Mouse (Mus musculus): ENCODE results near the gene Sh3gl3. TPM values are rescaled to one million over a fixed set of nuclear protein-coding genes. Genes with fewer than 3 reads are reported as not detected.

Sh3gl3 gene
- total RNA-seq, 1 experiment = 8.0 TPM

DNA sequence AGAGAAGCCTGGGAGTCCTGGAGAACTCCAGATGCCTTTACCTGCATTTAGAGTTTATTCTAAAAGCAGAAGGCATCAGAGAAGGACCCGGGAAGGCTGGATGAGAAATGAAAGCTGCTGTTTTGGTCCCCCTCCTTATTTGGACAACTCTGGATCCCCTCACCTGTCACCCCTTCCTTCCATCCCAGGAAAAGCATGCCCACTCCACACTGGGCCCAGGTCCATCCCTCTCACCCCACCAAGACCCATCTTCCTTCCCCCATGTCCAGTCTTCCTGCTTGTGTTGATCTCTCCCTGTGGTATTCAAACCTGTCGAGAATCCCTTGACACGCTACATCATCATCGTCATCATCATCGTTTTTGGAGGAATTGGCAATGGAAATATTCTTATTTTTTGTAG, 101.3 kb downstream of the Sh3gl3 start:
- Histone ChIP-seq H3K27ac (ENCODE audit: insufficient read depth, low read depth, low read length, poor library complexity, severe bottlenecking) (no peak overlapping the region), H3K36me3 (ENCODE audit: control insufficient read depth, insufficient read depth, low read length, poor library complexity, severe bottlenecking) (no peaks in the 10 kb centered on the region; the same call in 1 of the 2 replicates), H3K9me3 (ENCODE audit: control insufficient read depth, insufficient read depth, low read depth, low read length) (no peaks in the 10 kb centered on the region), H3K4me3 (ENCODE audit: insufficient read depth in 1 of 2, low read depth in 1 of 2, low read length in 2 of 2, poor library complexity in 1 of 2, severe bottlenecking in 1 of 2) (no peak overlapping the region), H3K9ac (ENCODE audit: insufficient read depth, low read depth, low read length, poor library complexity, severe bottlenecking) (no peak overlapping the region), H3K4me1 (ENCODE audit: control insufficient read depth in 2 of 2, insufficient read depth in 2 of 2, low read length in 2 of 2, poor library complexity in 1 of 2) (peaks cover 0 to 4% of the 10 kb centered on the region in 2 experiments; a peak in 1 of 4 replicates)
- no peak for DNase-seq (ENCODE audit: low read depth, low spot score)
- TF ChIP-seq ZNF384 (IDR thresholded peaks at IDR 0.05; ENCODE audit: low read depth, low read length) = no peak
- TF ChIP-seq ZC3H11A (IDR thresholded peaks at IDR 0.05; ENCODE audit: borderline replicate concordance, low read depth, low read length) = no peak
- TF ChIP-seq HCFC1 (IDR thresholded peaks at IDR 0.05; ENCODE audit: borderline replicate concordance, insufficient read depth, low read length) = no peak
- no peak for TF ChIP-seq CHD2 (IDR thresholded peaks at IDR 0.05; ENCODE audit: low read depth, low read length)
- no peak for TF ChIP-seq MAFK (IDR thresholded peaks at IDR 0.05; ENCODE audit: insufficient read depth, low read depth, low read length)
- in situ Hi-C loops (cut with MboI; ENCODE audit: low sequenced_read_pairs in 2 of 2, unreplicated experiment in 2 of 2) = loop anchor here (5.0 to 10.0 kb wide), 3 partner anchors 153 to 318 kb away; no protein-coding TSS in a partner anchor

DNA sequence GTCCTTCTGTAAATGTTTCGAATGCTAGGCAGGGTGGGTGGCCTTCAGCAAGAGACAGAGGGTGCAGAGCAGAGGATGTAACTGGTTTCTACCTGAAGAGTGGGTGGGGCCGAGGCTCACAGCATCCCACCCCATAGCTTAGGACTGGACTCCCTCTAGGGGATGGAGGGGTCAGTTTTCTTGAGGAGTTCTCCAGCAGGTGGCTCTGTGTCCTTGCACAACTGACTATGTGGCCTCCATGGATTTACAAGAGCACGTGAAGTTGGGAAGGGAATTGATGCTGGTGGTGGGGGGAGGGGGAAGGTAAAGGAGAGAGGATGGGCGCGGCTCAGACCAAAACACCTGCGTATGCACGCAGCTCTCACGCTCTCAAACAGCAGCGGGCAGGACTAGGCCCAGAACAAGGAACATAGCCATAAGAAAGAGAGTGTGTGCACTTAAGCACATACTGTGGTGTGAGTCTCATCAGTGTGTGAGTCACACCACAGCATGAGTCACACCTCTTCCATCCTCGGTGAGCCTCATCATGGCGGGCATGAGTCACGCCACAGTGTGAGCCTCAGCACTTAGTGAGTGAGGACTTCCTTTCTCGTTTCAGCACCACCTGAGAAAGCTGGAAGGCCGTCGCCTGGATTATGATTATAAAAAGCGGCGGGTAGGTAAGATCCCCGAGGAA, 102.0 kb downstream of the Sh3gl3 start:
- no peak for TF ChIP-seq CHD2 (IDR thresholded peaks at IDR 0.05; ENCODE audit: low read depth, low read length)
- TF ChIP-seq MAFK (IDR thresholded peaks at IDR 0.05; ENCODE audit: insufficient read depth, low read depth, low read length) = no peak
- TF ChIP-seq HCFC1 (IDR thresholded peaks at IDR 0.05; ENCODE audit: borderline replicate concordance, insufficient read depth, low read length) = no peak
- no peak for TF ChIP-seq ZNF384 (IDR thresholded peaks at IDR 0.05; ENCODE audit: low read depth, low read length)
- TF ChIP-seq ZC3H11A (IDR thresholded peaks at IDR 0.05; ENCODE audit: borderline replicate concordance, low read depth, low read length) = no peak

DNA sequence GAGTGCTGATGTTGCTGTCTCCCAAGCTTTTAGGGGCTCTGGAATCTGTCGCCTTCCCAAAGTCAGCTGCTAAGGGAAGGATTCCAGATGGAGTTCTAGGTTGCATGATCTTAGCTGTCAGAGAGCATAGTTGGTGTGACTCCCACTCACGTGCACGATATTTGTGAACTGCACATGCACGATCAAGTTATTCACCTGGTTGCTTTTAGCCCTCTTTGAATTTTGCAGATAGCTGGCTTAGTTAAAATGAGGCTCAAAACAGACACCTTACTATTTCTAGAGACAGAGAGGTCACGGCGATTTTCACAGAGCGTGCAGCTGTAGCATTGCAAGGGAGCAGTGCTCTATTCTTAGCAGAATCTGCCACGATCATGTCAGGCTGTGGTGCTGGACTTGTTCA, 108.4 kb downstream of the Sh3gl3 start:
- in situ Hi-C loops (cut with MboI; ENCODE audit: low sequenced_read_pairs in 2 of 2, unreplicated experiment in 2 of 2) = no loop called here
- no peaks in the 10 kb centered on the region for H3K4me1 ChIP-seq (ENCODE audit: control insufficient read depth in 2 of 2, insufficient read depth in 2 of 2, low read length in 2 of 2, poor library complexity in 1 of 2)
- H3K4me3 ChIP-seq (ENCODE audit: insufficient read depth in 1 of 2, low read depth in 1 of 2, low read length in 2 of 2, poor library complexity in 1 of 2, severe bottlenecking in 1 of 2) = no peak overlapping the region
- no peak for DNase-seq (ENCODE audit: low read depth, low spot score)
- no peaks in the 10 kb centered on the region; the same call in 1 of the 2 replicates for H3K36me3 ChIP-seq (ENCODE audit: control insufficient read depth, insufficient read depth, low read length, poor library complexity, severe bottlenecking)
- no peak overlapping the region for H3K9ac ChIP-seq (ENCODE audit: insufficient read depth, low read depth, low read length, poor library complexity, severe bottlenecking)
- no peak overlapping the region for H3K27ac ChIP-seq (ENCODE audit: insufficient read depth, low read depth, low read length, poor library complexity, severe bottlenecking)
- TF ChIP-seq ZC3H11A (IDR thresholded peaks at IDR 0.05; ENCODE audit: borderline replicate concordance, low read depth, low read length) (no peak), HCFC1 (IDR thresholded peaks at IDR 0.05; ENCODE audit: borderline replicate concordance, insufficient read depth, low read length) (no peak), MAFK (IDR thresholded peaks at IDR 0.05; ENCODE audit: insufficient read depth, low read depth, low read length) (no peak)
- no peaks in the 10 kb centered on the region for H3K9me3 ChIP-seq (ENCODE audit: control insufficient read depth, insufficient read depth, low read depth, low read length)

More for the DNA sequence above, 102.0 kb downstream of the Sh3gl3 start:
- Histone ChIP-seq H3K9me3 (ENCODE audit: control insufficient read depth, insufficient read depth, low read depth, low read length) (no peaks in the 10 kb centered on the region), H3K9ac (ENCODE audit: insufficient read depth, low read depth, low read length, poor library complexity, severe bottlenecking) (no peak overlapping the region), H3K4me1 (ENCODE audit: control insufficient read depth in 2 of 2, insufficient read depth in 2 of 2, low read length in 2 of 2, poor library complexity in 1 of 2) (peaks cover 0 to 4% of the 10 kb centered on the region in 2 experiments; a peak in 1 of 4 replicates), H3K4me3 (ENCODE audit: insufficient read depth in 1 of 2, low read depth in 1 of 2, low read length in 2 of 2, poor library complexity in 1 of 2, severe bottlenecking in 1 of 2) (no peak overlapping the region), H3K36me3 (ENCODE audit: control insufficient read depth, insufficient read depth, low read length, poor library complexity, severe bottlenecking) (no peaks in the 10 kb centered on the region; the same call in 1 of the 2 replicates), H3K27ac (ENCODE audit: insufficient read depth, low read depth, low read length, poor library complexity, severe bottlenecking) (no peak overlapping the region)
- in situ Hi-C loops (cut with MboI; ENCODE audit: low sequenced_read_pairs in 2 of 2, unreplicated experiment in 2 of 2) = loop anchor here in 1 of 2 experiments (10.0 kb wide), 1 partner anchor 311 kb away; no protein-coding TSS in a partner anchor
- no peak for DNase-seq (ENCODE audit: low read depth, low spot score)

DNA sequence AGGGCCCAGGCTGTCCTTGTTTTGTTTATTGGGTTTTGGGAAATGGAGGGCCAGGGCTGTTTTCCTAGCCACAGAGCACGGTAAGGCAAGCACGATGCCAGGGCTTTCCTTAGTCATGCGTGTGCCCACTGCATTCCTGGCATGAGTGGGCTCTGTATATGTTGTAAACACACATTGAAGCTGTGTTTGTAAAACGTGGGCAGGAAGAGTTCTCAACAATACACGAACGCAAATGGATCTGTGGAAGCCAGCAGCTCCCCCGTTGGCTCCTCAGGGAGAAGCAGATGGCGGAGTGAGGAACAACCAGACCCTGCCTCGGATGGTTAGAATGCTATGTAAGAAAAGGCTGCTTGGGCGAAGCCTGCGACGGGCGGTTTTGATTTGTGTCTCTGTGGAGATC, 108.8 kb downstream of the Sh3gl3 start:
- Histone ChIP-seq H3K4me3 (ENCODE audit: insufficient read depth in 1 of 2, low read depth in 1 of 2, low read length in 2 of 2, poor library complexity in 1 of 2, severe bottlenecking in 1 of 2) (no peak overlapping the region), H3K27ac (ENCODE audit: insufficient read depth, low read depth, low read length, poor library complexity, severe bottlenecking) (no peak overlapping the region), H3K36me3 (ENCODE audit: control insufficient read depth, insufficient read depth, low read length, poor library complexity, severe bottlenecking) (no peaks in the 10 kb centered on the region; the same call in 1 of the 2 replicates), H3K9me3 (ENCODE audit: control insufficient read depth, insufficient read depth, low read depth, low read length) (no peaks in the 10 kb centered on the region), H3K4me1 (ENCODE audit: control insufficient read depth in 2 of 2, insufficient read depth in 2 of 2, low read length in 2 of 2, poor library complexity in 1 of 2) (no peaks in the 10 kb centered on the region), H3K9ac (ENCODE audit: insufficient read depth, low read depth, low read length, poor library complexity, severe bottlenecking) (no peak overlapping the region)
- no peak for DNase-seq (ENCODE audit: low read depth, low spot score)
- TF ChIP-seq HCFC1 (IDR thresholded peaks at IDR 0.05; ENCODE audit: borderline replicate concordance, insufficient read depth, low read length) = no peak
- no peak for TF ChIP-seq CHD2 (IDR thresholded peaks at IDR 0.05; ENCODE audit: low read depth, low read length)
- TF ChIP-seq ZNF384 (IDR thresholded peaks at IDR 0.05; ENCODE audit: low read depth, low read length) = no peak
- no peak for TF ChIP-seq MAFK (IDR thresholded peaks at IDR 0.05; ENCODE audit: insufficient read depth, low read depth, low read length)
- no peak for TF ChIP-seq ZC3H11A (IDR thresholded peaks at IDR 0.05; ENCODE audit: borderline replicate concordance, low read depth, low read length)
- in situ Hi-C loops (cut with MboI; ENCODE audit: low sequenced_read_pairs in 2 of 2, unreplicated experiment in 2 of 2) = no loop called here

Data from ES-E14 (cell line).